Mouse (Mus musculus) CH12.LX (cell line): ENCODE data around the gene Dio3. TPM values are rescaled to one million over a fixed set of nuclear protein-coding genes. Genes with fewer than 3 reads are reported as not detected.

Experiments
- DNase-seq: peaks from one replicate; pipeline ENCODE4 v3.0.0-alpha.2; 2013; ENCODE audit errors: extremely low read depth
- H3K27ac ChIP-seq: 2 replicates; pipeline ENCODE4 v1.5.1; 2012; ENCODE audit warnings: low read depth, mild to moderate bottlenecking, control low read depth, moderate library complexity; ENCODE audit not compliant: insufficient read depth
- H3K27me3 ChIP-seq: replicated peaks from 2 replicates; pipeline ENCODE3; 2012; ENCODE audit warnings: inconsistent platforms
- H3K36me3 ChIP-seq, 2 experiments: replicated peaks in 1 of 2; 2 replicates each; pipeline versions ENCODE3 to v1.6.1; 2012; ENCODE audit warnings: inconsistent platforms in 1 of 2, low read length in 1 of 2, mild to moderate bottlenecking in 1 of 2, mixed read lengths in 1 of 2, moderate library complexity in 1 of 2; ENCODE audit not compliant: control insufficient read depth in 1 of 2, insufficient read depth in 1 of 2
- H3K4me1 ChIP-seq, 2 experiments: 2 replicates each; pipeline ENCODE4 v1.6.1; 2012; ENCODE audit warnings: inconsistent platforms in 1 of 2, moderate library complexity in 1 of 2; ENCODE audit not compliant: insufficient read depth in 2 of 2, control insufficient read depth in 1 of 2
- H3K4me2 ChIP-seq: 2 replicates; pipeline ENCODE4 v1.6.1; 2012; ENCODE audit warnings: low read depth, mild to moderate bottlenecking, control low read depth; ENCODE audit not compliant: poor library complexity, insufficient read depth, severe bottlenecking
- H3K4me3 ChIP-seq, 3 experiments: fragments of 150-350 bp in 1 of 3; sonication (generic) in 1 of 3; replicated peaks in 1 of 3; 2 replicates each; pipeline versions ENCODE3 to v1.5.1; 2011 to 2012; ENCODE audit warnings: low read depth in 2 of 3, low read length in 2 of 3, mild to moderate bottlenecking in 2 of 3, moderate library complexity in 2 of 3, control low read depth in 1 of 3, improper control_type of control experiment in 1 of 3, inconsistent platforms in 1 of 3, mixed read lengths in 1 of 3; ENCODE audit not compliant: poor library complexity in 1 of 3
- H3K79me2 ChIP-seq: replicated peaks from 2 replicates; pipeline ENCODE4 v1.6.1; 2012; ENCODE audit warnings: mild to moderate bottlenecking, moderate library complexity; ENCODE audit not compliant: control insufficient read depth, poor library complexity, insufficient read depth, severe bottlenecking; ENCODE audit errors: extremely low read depth
- H3K9ac ChIP-seq: 2 replicates; pipeline ENCODE4 v1.6.1; 2012; ENCODE audit warnings: low read depth, mild to moderate bottlenecking, control low read depth, moderate library complexity; ENCODE audit not compliant: insufficient read depth
- H3K9me3 ChIP-seq: replicated peaks from 2 replicates; pipeline ENCODE3; 2012; ENCODE audit warnings: low read length, inconsistent platforms, mixed read lengths
- CHD2 ChIP-seq: IDR thresholded peaks from 2 replicates; pipeline ENCODE4 v1.6.1; 2011; ENCODE audit warnings: low read length, improper control_type of control experiment
- EP300 ChIP-seq: IDR thresholded peaks from 2 replicates; pipeline ENCODE4 v1.6.1; 2011; ENCODE audit warnings: low read length, improper control_type of control experiment
- ETS1 ChIP-seq: conservative IDR thresholded peaks from 2 replicates; pipeline ENCODE4 v1.6.1; 2012; ENCODE audit warnings: low read depth, mild to moderate bottlenecking, inconsistent platforms, low read length, improper control_type of control experiment, moderate library complexity
- HCFC1 ChIP-seq: IDR thresholded peaks from 2 replicates; pipeline ENCODE4 v1.6.1; 2012; ENCODE audit warnings: low read depth, mild to moderate bottlenecking, inconsistent platforms, low read length, improper control_type of control experiment
- JUN ChIP-seq: IDR thresholded peaks from 2 replicates; pipeline ENCODE4 v1.6.1; 2011; ENCODE audit warnings: low read depth, mild to moderate bottlenecking, low read length, improper control_type of control experiment, moderate library complexity; ENCODE audit not compliant: insufficient read depth
- MAFK ChIP-seq: IDR thresholded peaks from 2 replicates; pipeline ENCODE4 v1.6.1; 2011; ENCODE audit warnings: low read length, improper control_type of control experiment; ENCODE audit not compliant: insufficient replicate concordance
- MAX ChIP-seq: IDR thresholded peaks from 2 replicates; pipeline ENCODE4 v1.6.1; 2011; ENCODE audit warnings: low read length, improper control_type of control experiment
- MAZ ChIP-seq: IDR thresholded peaks from 2 replicates; pipeline ENCODE4 v1.6.1; 2012; ENCODE audit warnings: low read depth, mild to moderate bottlenecking, inconsistent platforms, low read length, improper control_type of control experiment, moderate library complexity
- MEF2A ChIP-seq: IDR thresholded peaks from 2 replicates; pipeline ENCODE4 v1.6.1; 2014; ENCODE audit warnings: low read depth, mild to moderate bottlenecking, inconsistent platforms, low read length, improper control_type of control experiment, borderline replicate concordance
- MYC ChIP-seq: IDR thresholded peaks from 2 replicates; pipeline ENCODE4 v1.6.1; 2011; ENCODE audit warnings: low read depth, mild to moderate bottlenecking, improper control_type of control experiment, low read length
- PAX5 ChIP-seq: IDR thresholded peaks from 2 replicates; pipeline ENCODE4 v1.6.1; 2012; ENCODE audit warnings: low read length, inconsistent platforms, mixed read lengths
- POLR2AphosphoS2 ChIP-seq: IDR thresholded peaks from 2 replicates; pipeline ENCODE4 v1.6.1; 2011; ENCODE audit warnings: low read depth, low read length, improper control_type of control experiment
- RAD21 ChIP-seq: IDR thresholded peaks from 2 replicates; pipeline ENCODE4 v1.6.1; 2011; ENCODE audit warnings: low read depth, mild to moderate bottlenecking, low read length, improper control_type of control experiment, moderate library complexity
- SIN3A ChIP-seq: IDR thresholded peaks from 2 replicates; pipeline ENCODE4 v1.6.1; 2012; ENCODE audit warnings: low read length, improper control_type of control experiment, inconsistent platforms
- SMC3 ChIP-seq: IDR thresholded peaks from 2 replicates; pipeline ENCODE4 v1.6.1; 2011; ENCODE audit warnings: low read depth, low read length, improper control_type of control experiment
- UBTF ChIP-seq: IDR thresholded peaks from 2 replicates; pipeline ENCODE4 v1.6.1; 2012; ENCODE audit warnings: low read depth, mild to moderate bottlenecking, inconsistent platforms, low read length, improper control_type of control experiment, moderate library complexity
- USF1 ChIP-seq: IDR thresholded peaks from 2 replicates; pipeline ENCODE4 v1.6.1; 2014; ENCODE audit warnings: low read depth, mild to moderate bottlenecking, inconsistent platforms, low read length, improper control_type of control experiment
- USF2 ChIP-seq: conservative IDR thresholded peaks from 2 replicates; pipeline ENCODE4 v1.6.1; 2011; ENCODE audit warnings: low read depth, low read length, improper control_type of control experiment
- ZC3H11A ChIP-seq: IDR thresholded peaks from 2 replicates; pipeline ENCODE4 v1.6.1; 2012; ENCODE audit warnings: low read depth, mild to moderate bottlenecking, inconsistent platforms, low read length, improper control_type of control experiment
- ZKSCAN1 ChIP-seq: IDR thresholded peaks from 2 replicates; pipeline ENCODE4 v1.6.1; 2012; ENCODE audit warnings: low read depth, inconsistent platforms, low read length, improper control_type of control experiment, borderline replicate concordance
- ZMIZ1 ChIP-seq: IDR thresholded peaks from 2 replicates; pipeline ENCODE4 v1.6.1; 2012; ENCODE audit warnings: low read depth, mild to moderate bottlenecking, inconsistent platforms, low read length, improper control_type of control experiment
- dilution Hi-C: fragments of 300-500 bp; cut with MboI; formaldehyde crosslinking; loops from 2 replicates; pipeline ENCODE4 v1.14.3; 2020; ENCODE audit warnings: low sequenced_read_pairs; ENCODE audit not compliant: extremely low pct_unique_long_range_greater_than_20kb, extremely low pct_ligation_motif_present
- in situ Hi-C: fragments of 300-500 bp; cut with MboI; formaldehyde crosslinking; loops from 3 replicates; pipeline ENCODE4 v1.14.3; 2019; ENCODE audit warnings: low sequenced_read_pairs, low pct_ligation_motif_present, low pct_unique_long_range_greater_than_20kb, mixed read lengths
- polyA plus RNA-seq: library from polyadenylated mRNA; unstranded; fragments of >175 nt; gene quantifications from 2 replicates; pipeline ENCODE4 v1.2.1, GENCODE M21; 2012; ENCODE audit warnings: low read depth; ENCODE audit not compliant: insufficient read length
- total RNA-seq, 2 experiments: library from RNA; depleted of rRNA; stranded (reverse); fragments of 300-350 nt in 1 of 2; fragments of >200 nt in 1 of 2; gene quantifications; 2 replicates each; pipeline ENCODE4 v1.2.3; 2012 to 2014

Gene Dio3
- total and polyA plus RNA-seq, 3 experiments: not detected

- Histone ChIP-seq H3K36me3 (no peaks in the 10 kb centered on the region), H3K27me3 (no peaks in the 10 kb centered on the region), H3K4me3 (no peak overlapping the region), H3K27ac (no peak overlapping the region), H3K9ac (no peak overlapping the region), H3K4me1 (no peaks in the 10 kb centered on the region), H3K9me3 (peaks cover 81% of the 10 kb centered on the region), H3K4me2 (no peak overlapping the region), H3K79me2 (no peaks in the 10 kb centered on the region)
- no peak for DNase-seq
- dilution Hi-C loops (no loop called here), in situ Hi-C loops (no loop called here)
- TF ChIP-seq SIN3A (no peak), EP300 (no peak), PAX5 (no peak), RAD21 (no peak), USF1 (no peak), UBTF (no peak), MAZ (no peak), USF2 (no peak), ETS1 (no peak), ZMIZ1 (no peak)
Measured at GRCm38 (mm10) chr12:110277965-110278307, 932 bp upstream of the Dio3 start.

DNA sequence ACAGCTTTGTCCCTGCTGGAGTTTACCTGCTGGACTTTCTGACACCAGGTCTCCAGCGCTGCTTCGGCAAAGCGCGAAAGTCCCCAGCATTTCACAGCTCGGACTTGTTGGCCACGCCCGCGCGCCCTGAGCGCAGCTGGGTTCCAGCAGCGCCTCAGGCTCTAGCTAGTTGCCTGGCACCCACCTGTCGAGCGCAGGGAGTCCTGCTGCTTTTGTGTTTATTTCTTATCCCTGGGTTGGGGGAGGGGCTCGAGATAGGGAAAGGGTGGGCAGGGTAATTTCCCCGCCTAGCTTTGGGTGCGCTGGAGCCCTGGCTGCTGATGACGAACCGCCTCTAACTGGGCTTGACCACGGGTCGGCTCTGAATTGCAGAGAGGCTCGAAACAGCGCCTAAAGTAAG is 1.5 kb downstream of the Dio3 start:
- no peak overlapping the region for H3K9ac ChIP-seq
- H3K27me3 ChIP-seq: peaks cover 4% of the 10 kb centered on the region
- peaks cover 76% of the 10 kb centered on the region for H3K9me3 ChIP-seq
- in situ Hi-C loops (no loop called here), dilution Hi-C loops (no loop called here)
- no peak overlapping the region for H3K27ac ChIP-seq
- no peaks in the 10 kb centered on the region for H3K79me2 ChIP-seq
- TF ChIP-seq MAFK (no peak), MEF2A (no peak), MYC (no peak), ZKSCAN1 (no peak), JUN (no peak), MAX (no peak), RAD21 (no peak), MAZ (no peak), ZC3H11A (no peak), HCFC1 (no peak), POLR2AphosphoS2 (no peak), CHD2 (no peak), SMC3 (no peak)
- no peaks in the 10 kb centered on the region for H3K4me1 ChIP-seq
- H3K36me3 ChIP-seq: no peaks in the 10 kb centered on the region
- H3K4me2 ChIP-seq: no peak overlapping the region
- no peak for DNase-seq
- H3K4me3 ChIP-seq: no peak overlapping the region
